Mouse (Mus musculus) hindbrain, postnatal 0 days (tissue): ENCODE results near the gene Mrpl49. TPM values are rescaled to one million over a fixed set of nuclear protein-coding genes. Genes with fewer than 3 reads are reported as not detected.
A peak's percentile ranks its signal among the peaks of the same experiment; 100 is the strongest.

Experiments used
- ATAC-seq: fragments of 200-750 bp; cut with Nextera tagmentation; 2 replicates; pipeline ENCODE4 v1.8.0; 2017; ENCODE audit warnings: mild to moderate bottlenecking, moderate TSS enrichment, moderate library complexity
- DNase-seq: peaks from one replicate; pipeline ENCODE4 v3.0.0-alpha.2; 2015; ENCODE audit warnings: low spot score
- H3K27ac ChIP-seq: fragments of 300-500 bp; sonication (generic); 2 replicates; pipeline ENCODE4 v1.5.1; 2014; ENCODE audit warnings: mild to moderate bottlenecking
- H3K27me3 ChIP-seq: fragments of 300-500 bp; sonication (generic); 2 replicates; pipeline ENCODE4 v1.6.1; 2014; ENCODE audit warnings: low read length, mixed read lengths; ENCODE audit not compliant: insufficient read depth
- H3K36me3 ChIP-seq: fragments of 300-500 bp; sonication (generic); 2 replicates; pipeline ENCODE4 v1.6.1; 2014; ENCODE audit warnings: low read length, mixed read lengths; ENCODE audit not compliant: insufficient read depth
- H3K4me1 ChIP-seq: fragments of 300-500 bp; sonication (generic); 2 replicates; pipeline ENCODE4 v1.6.1; 2014; ENCODE audit warnings: antibody characterized with exemption, low read length, mixed read lengths; ENCODE audit not compliant: insufficient read depth
- H3K4me2 ChIP-seq: fragments of 300-500 bp; sonication (generic); 2 replicates; pipeline ENCODE4 v1.6.1; 2014; ENCODE audit warnings: low read depth, mild to moderate bottlenecking, low read length, moderate library complexity, mixed read lengths
- H3K4me3 ChIP-seq: fragments of 300-500 bp; sonication (generic); 2 replicates; pipeline ENCODE4 v1.5.1; 2014; ENCODE audit warnings: low read length
- H3K9ac ChIP-seq: fragments of 300-500 bp; sonication (generic); replicated peaks from 2 replicates; pipeline ENCODE4 v1.6.1; 2014; ENCODE audit warnings: mild to moderate bottlenecking, low read length, moderate library complexity, mixed read lengths
- H3K9me3 ChIP-seq: fragments of 300-500 bp; sonication (generic); 2 replicates; pipeline ENCODE4 v1.6.1; 2016; ENCODE audit warnings: low read length, mixed read lengths
- CTCF ChIP-seq: IDR thresholded peaks from 2 replicates; pipeline ENCODE4 v1.5.1; 2016; ENCODE audit warnings: antibody characterized with exemption, control low read depth, low read depth
- WGBS: fragments of 180-500 bp; shearing (Covaris S2); extraction: QIAGEN DNeasy Blood & Tissue Kit; methylation state at CpG from one replicate; pipeline ENCODE4 v1.1.7; 2014; 5-methylcytosine and 5-hydroxymethylcytosine counted together
- polyA plus RNA-seq: library from polyadenylated mRNA; unstranded; fragments of >200 nt; fragmentation: Nextera tagmentation; extraction: Ambion mirVana; gene quantifications from 2 replicates; pipeline ENCODE4 v1.2.1, GENCODE M21; 2015
- total RNA-seq: library from RNA; depleted of rRNA; stranded (reverse); fragments of >200 nt; gene quantifications from 2 replicates; pipeline ENCODE4 v1.2.3, GENCODE M21; 2014

Gene Mrpl49
- total and polyA plus RNA-seq, 2 experiments from 2014 or later: 34.4 to 52.4 TPM

- Histone ChIP-seq H3K27ac (peak within 1 kb of the TSS; percentile 90), H3K4me3 (peak within 1 kb of the TSS; percentile 81), H3K27me3 (no peaks in the 10 kb centered on the region), H3K9me3 (no peaks in the 10 kb centered on the region), H3K4me1 (peaks cover 7% of the 10 kb centered on the region), H3K9ac (peak within 1 kb of the TSS; percentile 68), H3K36me3 (peaks cover 30% of the 10 kb centered on the region), H3K4me2 (peak within 1 kb of the TSS; percentile 98)
- DNase-seq: peak; percentile 94
- TF ChIP-seq CTCF: no peak
- WGBS: under 1% methylated on average over 33 of the region's 33 CpGs
- peak; percentile 93 for ATAC-seq
These were observed 19.2 kb upstream of the Mrpl49 start, which contains the start of gene Vps51 for GRCm38 (mm10) chr19:6076564-6077393. Gene Vps51, minus strand, starts transcription at chr19:6077231.

GRCm38 (mm10) chr19:6073889-6074288, 16.3 kb upstream of the Mrpl49 start:
- no peaks in the 10 kb centered on the region for H3K27me3 ChIP-seq
- H3K9me3 ChIP-seq: no peaks in the 10 kb centered on the region
- H3K4me3 ChIP-seq: no peak overlapping the region
- DNase-seq (no peak), ATAC-seq (no peak)
- 86% methylated on average over 5 of the region's 5 CpGs for WGBS
- peaks cover 7% of the 10 kb centered on the region for H3K4me1 ChIP-seq
- peaks cover 32% of the 10 kb centered on the region for H3K36me3 ChIP-seq
- H3K9ac ChIP-seq: no peak overlapping the region
- no peak overlapping the region for H3K27ac ChIP-seq
- no peak for TF ChIP-seq CTCF
- no peak overlapping the region for H3K4me2 ChIP-seq

DNA sequence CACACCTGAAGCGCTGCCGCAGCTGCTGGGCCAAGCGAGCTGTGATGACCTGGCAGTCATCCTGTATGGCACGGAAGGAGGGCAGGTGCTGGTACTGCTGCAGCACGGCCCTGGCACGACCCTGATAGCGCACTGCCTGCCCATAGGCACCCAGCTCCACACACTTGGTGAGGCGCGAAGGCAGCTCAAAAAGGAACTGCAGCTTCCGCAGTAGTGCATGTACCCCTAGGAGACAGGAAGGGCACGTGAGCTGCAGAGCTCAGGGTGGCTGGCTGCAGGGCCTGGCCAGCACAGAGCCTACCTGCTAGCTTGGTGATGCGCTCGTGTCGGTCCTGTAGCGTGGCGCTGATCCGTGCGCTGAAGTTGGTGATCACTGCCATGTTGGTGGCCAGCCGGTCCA, 13.7 kb upstream of the Mrpl49 start:
- TF ChIP-seq CTCF: no peak
- H3K4me2 ChIP-seq: no peak overlapping the region
- WGBS: 94% methylated on average over 19 of the region's 19 CpGs
- no peak overlapping the region for H3K9ac ChIP-seq
- H3K27me3 ChIP-seq: no peaks in the 10 kb centered on the region
- no peaks in the 10 kb centered on the region for H3K9me3 ChIP-seq
- ATAC-seq (no peak), DNase-seq (no peak)
- no peak overlapping the region for H3K27ac ChIP-seq
- peaks cover 8% of the 10 kb centered on the region for H3K4me1 ChIP-seq
- no peak overlapping the region for H3K4me3 ChIP-seq
- H3K36me3 ChIP-seq: peaks cover 33% of the 10 kb centered on the region

GRCm38 (mm10) chr19:6070571-6071250, 13.1 kb upstream of the Mrpl49 start:
- Histone ChIP-seq H3K4me1 (peaks cover 8% of the 10 kb centered on the region), H3K4me3 (no peak overlapping the region), H3K27me3 (no peaks in the 10 kb centered on the region), H3K9me3 (no peaks in the 10 kb centered on the region), H3K4me2 (no peak overlapping the region), H3K9ac (no peak overlapping the region), H3K36me3 (peaks cover 33% of the 10 kb centered on the region), H3K27ac (no peak overlapping the region)
- no peak for TF ChIP-seq CTCF
- WGBS: 91% methylated on average over 31 of the region's 31 CpGs
- DNase-seq: no peak
- no peak for ATAC-seq

GRCm38 (mm10) chr19:6069851-6070250, 12.3 kb upstream of the Mrpl49 start:
- Histone ChIP-seq H3K9ac (no peak overlapping the region), H3K4me3 (no peak overlapping the region), H3K9me3 (no peaks in the 10 kb centered on the region), H3K36me3 (peaks cover 31% of the 10 kb centered on the region), H3K27me3 (no peaks in the 10 kb centered on the region), H3K4me1 (peaks cover 8% of the 10 kb centered on the region), H3K27ac (no peak overlapping the region), H3K4me2 (no peak overlapping the region)
- ATAC-seq: no peak
- no peak for TF ChIP-seq CTCF
- 91% methylated on average over 8 of the region's 10 CpGs for WGBS
- DNase-seq: no peak

DNA sequence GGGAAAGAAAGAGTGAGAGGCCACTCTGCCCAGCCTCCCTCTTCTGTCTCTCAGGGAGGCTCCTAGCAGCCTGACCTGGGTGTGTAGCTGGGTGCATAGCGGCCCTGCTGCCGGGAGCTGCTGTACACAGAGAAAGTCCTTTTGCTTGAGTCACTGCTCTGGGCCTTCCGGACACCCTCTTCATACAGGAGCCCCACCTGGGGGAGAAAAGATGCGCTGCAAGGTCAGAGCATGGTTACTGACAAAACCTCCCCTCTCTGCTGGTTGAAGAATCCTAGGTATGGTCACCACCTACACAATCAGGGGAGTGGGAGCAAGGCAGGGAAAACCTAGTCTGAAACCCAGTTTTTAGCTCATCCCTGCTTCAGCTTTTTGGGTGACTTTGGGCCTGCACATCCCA, 11.4 kb upstream of the Mrpl49 start:
- no peak for ATAC-seq
- H3K27ac ChIP-seq: no peak overlapping the region
- TF ChIP-seq CTCF: no peak

More for the DNA sequence above, 11.4 kb upstream of the Mrpl49 start:
- H3K27me3 ChIP-seq: no peaks in the 10 kb centered on the region
- H3K4me2 ChIP-seq: no peak overlapping the region
- no peak for DNase-seq
- H3K36me3 ChIP-seq: peaks cover 29% of the 10 kb centered on the region
- no peak overlapping the region for H3K4me3 ChIP-seq
- no peaks in the 10 kb centered on the region for H3K9me3 ChIP-seq
- peaks cover 8% of the 10 kb centered on the region for H3K4me1 ChIP-seq
- WGBS: 81% methylated on average over 4 of the region's 4 CpGs
- H3K9ac ChIP-seq: no peak overlapping the region
